Mouse (Mus musculus) CH12.LX (cell line): ENCODE data around the gene Gabrb3. TPM values are rescaled to one million over a fixed set of nuclear protein-coding genes. Genes with fewer than 3 reads are reported as not detected.
"Not testable (repeated sequence)": the region's sequence is repeated elsewhere in the genome, so short reads cannot be mapped to it uniquely, and the experiment has no call there.

Source experiments
- DNase-seq: peaks from one replicate; pipeline ENCODE4 v3.0.0-alpha.2; 2013; ENCODE audit errors: extremely low read depth
- H3K27ac ChIP-seq: 2 replicates; pipeline ENCODE4 v1.5.1; 2012; ENCODE audit warnings: low read depth, mild to moderate bottlenecking, control low read depth, moderate library complexity; ENCODE audit not compliant: insufficient read depth
- H3K27me3 ChIP-seq: replicated peaks from 2 replicates; pipeline ENCODE3; 2012; ENCODE audit warnings: inconsistent platforms
- H3K36me3 ChIP-seq, 2 experiments: replicated peaks in 1 of 2; 2 replicates each; pipeline versions ENCODE3 to v1.6.1; 2012; ENCODE audit warnings: inconsistent platforms in 1 of 2, low read length in 1 of 2, mild to moderate bottlenecking in 1 of 2, mixed read lengths in 1 of 2, moderate library complexity in 1 of 2; ENCODE audit not compliant: control insufficient read depth in 1 of 2, insufficient read depth in 1 of 2
- H3K4me1 ChIP-seq, 2 experiments: 2 replicates each; pipeline ENCODE4 v1.6.1; 2012; ENCODE audit warnings: inconsistent platforms in 1 of 2, moderate library complexity in 1 of 2; ENCODE audit not compliant: insufficient read depth in 2 of 2, control insufficient read depth in 1 of 2
- H3K4me2 ChIP-seq: 2 replicates; pipeline ENCODE4 v1.6.1; 2012; ENCODE audit warnings: low read depth, mild to moderate bottlenecking, control low read depth; ENCODE audit not compliant: poor library complexity, insufficient read depth, severe bottlenecking
- H3K4me3 ChIP-seq, 3 experiments: fragments of 150-350 bp in 1 of 3; sonication (generic) in 1 of 3; replicated peaks in 1 of 3; 2 replicates each; pipeline versions ENCODE3 to v1.5.1; 2011 to 2012; ENCODE audit warnings: low read depth in 2 of 3, low read length in 2 of 3, mild to moderate bottlenecking in 2 of 3, moderate library complexity in 2 of 3, control low read depth in 1 of 3, improper control_type of control experiment in 1 of 3, inconsistent platforms in 1 of 3, mixed read lengths in 1 of 3; ENCODE audit not compliant: poor library complexity in 1 of 3
- H3K79me2 ChIP-seq: replicated peaks from 2 replicates; pipeline ENCODE4 v1.6.1; 2012; ENCODE audit warnings: mild to moderate bottlenecking, moderate library complexity; ENCODE audit not compliant: control insufficient read depth, poor library complexity, insufficient read depth, severe bottlenecking; ENCODE audit errors: extremely low read depth
- H3K9ac ChIP-seq: 2 replicates; pipeline ENCODE4 v1.6.1; 2012; ENCODE audit warnings: low read depth, mild to moderate bottlenecking, control low read depth, moderate library complexity; ENCODE audit not compliant: insufficient read depth
- H3K9me3 ChIP-seq: replicated peaks from 2 replicates; pipeline ENCODE3; 2012; ENCODE audit warnings: low read length, inconsistent platforms, mixed read lengths
- BHLHE40 ChIP-seq: IDR thresholded peaks from 2 replicates; pipeline ENCODE4 v1.6.1; 2011; ENCODE audit warnings: mild to moderate bottlenecking, low read depth, low read length, improper control_type of control experiment
- CTCF ChIP-seq, 2 experiments: IDR thresholded peaks in 1 of 2; conservative IDR thresholded peaks in 1 of 2; 2 replicates each; pipeline ENCODE4 v1.5.1; 2011 to 2012; ENCODE audit warnings: low read depth in 2 of 2, low read length in 2 of 2, improper control_type of control experiment in 1 of 2, inconsistent platforms in 1 of 2, mild to moderate bottlenecking in 1 of 2, moderate library complexity in 1 of 2
- ELF1 ChIP-seq: IDR thresholded peaks from 2 replicates; pipeline ENCODE4 v1.6.1; 2014; ENCODE audit warnings: low read depth, mild to moderate bottlenecking, inconsistent platforms, low read length, improper control_type of control experiment
- EP300 ChIP-seq: IDR thresholded peaks from 2 replicates; pipeline ENCODE4 v1.6.1; 2011; ENCODE audit warnings: low read length, improper control_type of control experiment
- ETS1 ChIP-seq: conservative IDR thresholded peaks from 2 replicates; pipeline ENCODE4 v1.6.1; 2012; ENCODE audit warnings: low read depth, mild to moderate bottlenecking, inconsistent platforms, low read length, improper control_type of control experiment, moderate library complexity
- HCFC1 ChIP-seq: IDR thresholded peaks from 2 replicates; pipeline ENCODE4 v1.6.1; 2012; ENCODE audit warnings: low read depth, mild to moderate bottlenecking, inconsistent platforms, low read length, improper control_type of control experiment
- JUND ChIP-seq: conservative IDR thresholded peaks from 2 replicates; pipeline ENCODE4 v1.6.1; 2011; ENCODE audit warnings: low read depth, low read length, improper control_type of control experiment
- KAT2A ChIP-seq: IDR thresholded peaks from 2 replicates; pipeline ENCODE4 v1.6.1; 2012; ENCODE audit warnings: low read length, improper control_type of control experiment, inconsistent platforms; ENCODE audit not compliant: insufficient replicate concordance
- MAFK ChIP-seq: IDR thresholded peaks from 2 replicates; pipeline ENCODE4 v1.6.1; 2011; ENCODE audit warnings: low read length, improper control_type of control experiment; ENCODE audit not compliant: insufficient replicate concordance
- MAX ChIP-seq: IDR thresholded peaks from 2 replicates; pipeline ENCODE4 v1.6.1; 2011; ENCODE audit warnings: low read length, improper control_type of control experiment
- MAZ ChIP-seq: IDR thresholded peaks from 2 replicates; pipeline ENCODE4 v1.6.1; 2012; ENCODE audit warnings: low read depth, mild to moderate bottlenecking, inconsistent platforms, low read length, improper control_type of control experiment, moderate library complexity
- MXI1 ChIP-seq: IDR thresholded peaks from 2 replicates; pipeline ENCODE4 v1.6.1; 2011; ENCODE audit warnings: mild to moderate bottlenecking, low read depth, low read length, improper control_type of control experiment
- RAD21 ChIP-seq: IDR thresholded peaks from 2 replicates; pipeline ENCODE4 v1.6.1; 2011; ENCODE audit warnings: low read depth, mild to moderate bottlenecking, low read length, improper control_type of control experiment, moderate library complexity
- TCF12 ChIP-seq: IDR thresholded peaks from 2 replicates; pipeline ENCODE4 v1.6.1; 2014; ENCODE audit warnings: low read depth, mild to moderate bottlenecking, inconsistent platforms, low read length, improper control_type of control experiment
- USF1 ChIP-seq: IDR thresholded peaks from 2 replicates; pipeline ENCODE4 v1.6.1; 2014; ENCODE audit warnings: low read depth, mild to moderate bottlenecking, inconsistent platforms, low read length, improper control_type of control experiment
- ZKSCAN1 ChIP-seq: IDR thresholded peaks from 2 replicates; pipeline ENCODE4 v1.6.1; 2012; ENCODE audit warnings: low read depth, inconsistent platforms, low read length, improper control_type of control experiment, borderline replicate concordance
- ZNF384 ChIP-seq: IDR thresholded peaks from 2 replicates; pipeline ENCODE4 v1.6.1; 2012; ENCODE audit warnings: low read depth, low read length, improper control_type of control experiment, inconsistent platforms
- dilution Hi-C: fragments of 300-500 bp; cut with MboI; formaldehyde crosslinking; loops from 2 replicates; pipeline ENCODE4 v1.14.3; 2020; ENCODE audit warnings: low sequenced_read_pairs; ENCODE audit not compliant: extremely low pct_unique_long_range_greater_than_20kb, extremely low pct_ligation_motif_present
- in situ Hi-C: fragments of 300-500 bp; cut with MboI; formaldehyde crosslinking; loops from 3 replicates; pipeline ENCODE4 v1.14.3; 2019; ENCODE audit warnings: low sequenced_read_pairs, low pct_ligation_motif_present, low pct_unique_long_range_greater_than_20kb, mixed read lengths
- polyA plus RNA-seq: library from polyadenylated mRNA; unstranded; fragments of >175 nt; gene quantifications from 2 replicates; pipeline ENCODE4 v1.2.1, GENCODE M21; 2012; ENCODE audit warnings: low read depth; ENCODE audit not compliant: insufficient read length
- total RNA-seq, 2 experiments: library from RNA; depleted of rRNA; stranded (reverse); fragments of 300-350 nt in 1 of 2; fragments of >200 nt in 1 of 2; gene quantifications; 2 replicates each; pipeline ENCODE4 v1.2.3; 2012 to 2014

The Gabrb3 gene
- total and polyA plus RNA-seq, 3 experiments: not detected

DNA sequence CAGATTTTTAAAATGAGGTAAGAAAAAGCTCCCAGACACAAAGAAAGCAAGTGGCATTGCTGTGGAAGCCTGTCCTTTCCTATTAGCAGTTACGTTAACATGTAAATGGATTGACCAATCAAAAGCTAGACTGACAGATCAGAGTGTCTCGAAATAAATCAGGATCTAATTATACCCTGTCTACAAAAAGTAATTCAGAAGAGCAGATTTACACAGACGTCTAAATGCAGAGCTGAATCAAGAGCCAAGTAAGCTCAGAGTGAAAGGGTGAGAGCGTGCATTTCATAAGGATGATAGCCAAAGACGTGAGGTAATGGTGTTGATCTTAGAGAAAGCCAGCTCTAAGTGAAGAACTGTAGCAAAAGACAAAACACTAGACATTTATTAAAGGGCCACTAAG is 359.3 kb downstream of the Gabrb3 start:
- Histone ChIP-seq H3K27me3 (no peaks in the 10 kb centered on the region), H3K27ac (no peak overlapping the region), H3K4me3 (no peak overlapping the region)
- no peak for TF ChIP-seq RAD21
- TF ChIP-seq MAX: no peak
- no peak for TF ChIP-seq CTCF (conservative IDR thresholded peaks at IDR 0.05 in 1 of 2, IDR thresholded peaks at IDR 0.05 in 1 of 2; ENCODE audit: low read depth in 2 of 2, low read length in 2 of 2)
- TF ChIP-seq MAZ: no peak
- TF ChIP-seq ETS1: no peak
- TF ChIP-seq HCFC1: no peak
- TF ChIP-seq KAT2A: no peak
- no peak for TF ChIP-seq ZKSCAN1
- TF ChIP-seq EP300: no peak
- no peak for TF ChIP-seq USF1
- TF ChIP-seq, all 38 proteins: peak for 0
- dilution Hi-C loops (no loop called here), in situ Hi-C loops (no loop called here)
- Histone ChIP-seq H3K79me2 (no peaks in the 10 kb centered on the region), H3K9ac (no peak overlapping the region), H3K4me2 (no peak overlapping the region), H3K4me1 (no peaks in the 10 kb centered on the region), H3K36me3 (no peaks in the 10 kb centered on the region), H3K9me3 (peaks cover 18% of the 10 kb centered on the region)
- DNase-seq: no peak

DNA sequence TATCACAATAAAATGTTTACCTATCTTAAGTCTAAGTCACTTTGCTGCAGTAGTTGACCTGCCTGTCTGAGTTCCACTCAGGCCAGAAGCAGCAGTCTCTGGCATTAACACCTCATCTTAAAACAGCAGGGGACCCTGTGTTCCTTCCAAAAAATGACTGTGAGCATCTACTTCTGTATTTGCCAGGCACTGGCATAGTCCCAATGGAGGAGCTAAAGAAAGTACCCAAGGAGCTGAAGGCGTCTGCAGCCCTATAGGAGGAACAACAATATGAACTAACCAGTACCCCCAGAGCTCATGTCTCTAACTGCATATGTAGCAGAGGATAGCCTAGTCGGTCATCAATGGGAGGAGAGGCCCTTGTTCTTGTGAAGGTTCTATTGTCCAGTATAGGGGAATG is 366.6 kb downstream of the Gabrb3 start:
- peaks cover 41% of the 10 kb centered on the region for H3K9me3 ChIP-seq
- H3K4me1 ChIP-seq, H3K4me3 ChIP-seq, H3K79me2 ChIP-seq, in situ Hi-C loops, H3K27ac ChIP-seq, H3K27me3 ChIP-seq, DNase-seq, H3K36me3 ChIP-seq, H3K4me2 ChIP-seq, dilution Hi-C loops, H3K9ac ChIP-seq: not testable (repeated sequence)

DNA sequence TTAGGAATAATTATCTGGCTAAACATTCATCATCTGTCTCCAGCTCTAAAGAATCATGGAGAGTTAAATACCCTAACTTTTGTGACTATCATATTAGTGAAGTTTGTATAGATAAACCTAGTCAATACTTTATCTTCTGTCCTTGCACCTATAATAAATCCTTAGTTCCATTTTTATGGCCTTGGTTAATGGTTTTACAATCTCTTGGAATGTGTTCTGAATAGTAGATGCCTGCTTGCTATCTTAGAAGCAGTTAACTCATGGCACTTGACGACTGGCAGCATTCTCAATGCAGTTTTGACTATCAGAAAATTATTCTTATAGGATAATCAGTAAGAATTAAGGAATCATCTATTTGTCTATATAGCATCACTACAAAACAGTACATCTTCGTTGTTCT is 368.0 kb downstream of the Gabrb3 start:
- Histone ChIP-seq H3K9me3 (peaks cover 42% of the 10 kb centered on the region), H3K36me3 (no peaks in the 10 kb centered on the region), H3K4me1 (no peaks in the 10 kb centered on the region), H3K4me3 (no peak overlapping the region), H3K9ac (no peak overlapping the region), H3K27ac (no peak overlapping the region), H3K79me2 (no peaks in the 10 kb centered on the region), H3K4me2 (no peak overlapping the region), H3K27me3 (no peaks in the 10 kb centered on the region)
- dilution Hi-C loops: no loop called here
- no peak for TF ChIP-seq MAFK
- no peak for TF ChIP-seq MXI1
- no peak for TF ChIP-seq BHLHE40
- no peak for TF ChIP-seq ELF1
- no peak for TF ChIP-seq TCF12
- TF ChIP-seq JUND: no peak
- no peak for TF ChIP-seq ZNF384
- in situ Hi-C loops: no loop called here
- no peak for DNase-seq
